In the genomic region with DNA sequence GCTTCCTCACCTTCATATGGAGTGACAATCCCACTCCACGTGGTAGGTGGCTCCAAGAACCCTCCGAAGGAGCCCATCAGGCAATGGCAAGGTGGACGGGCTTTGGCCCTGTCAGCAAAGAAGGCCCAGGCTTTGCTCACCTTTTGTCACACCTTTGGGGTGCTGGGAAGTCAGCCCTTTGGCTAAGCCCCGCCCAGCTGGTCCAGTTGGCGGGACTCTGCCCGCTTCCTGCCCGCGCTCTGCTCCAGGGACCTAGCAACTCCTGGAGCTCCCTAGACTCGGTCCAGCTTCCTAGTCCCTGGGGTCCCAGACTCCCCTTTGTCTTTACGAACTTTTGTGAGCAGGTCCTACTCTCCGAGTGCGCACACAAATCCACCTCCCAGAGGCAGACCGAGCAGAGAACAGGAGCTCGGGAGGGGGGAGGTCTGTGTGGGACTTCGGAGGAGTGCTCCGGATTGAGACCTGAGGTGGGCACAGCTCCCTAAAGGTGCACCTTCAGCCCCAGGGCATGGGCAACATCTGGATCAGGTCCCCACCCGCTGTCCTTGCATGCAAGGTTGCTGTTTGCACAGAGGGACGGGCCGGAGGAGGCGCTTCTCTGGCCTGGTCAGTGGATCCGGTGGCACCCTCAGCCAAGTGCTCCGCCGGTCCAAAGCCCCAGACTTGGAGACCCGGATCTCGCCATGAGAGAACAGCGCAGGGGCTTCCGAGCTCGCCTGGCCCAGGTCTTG, we compare ENCODE assay signal across 18 mouse cellular contexts. TPM values are rescaled to one million over a fixed set of nuclear protein-coding genes. Genes with fewer than 3 reads are reported as not detected.
DNase-seq lines count a peak whose midpoint lies in the region; ATAC-seq and TF ChIP-seq lines count a peak whose summit lies in the region.
"Had no signal": no experiment of that assay in that cellular context is flagged by ENCODE, and none has a peak within 500 bp of the region (broad histone marks: within the 10 kb centered on the region; RNA-seq: fewer than 3 reads in every experiment).

A gene (plus strand): TSS at position 681 of the 731 bp plus-strand sequence.

- H3K4me3 ChIP-seq in heart, embryonic 16.5 days (ENCODE audit: low read length): no peak within 1 kb of the TSS
- H3K4me3 ChIP-seq in ES-Bruce4 (ENCODE audit: low read depth, low read length): peak within 1 kb of the TSS; percentile 43
- H3K4me3 ChIP-seq in intestine, embryonic 14.5 days (ENCODE audit: low read depth, low read length): no peak within 1 kb of the TSS
- no peak within 1 kb of the TSS for H3K4me3 ChIP-seq in liver, embryonic 15.5 days (replicated peaks)
- H3K4me3 ChIP-seq: layer of hippocampus, adult 2 months; neural tube, embryonic 15.5 days had no signal

- no peaks in the 10 kb centered on the region for H3K36me3 ChIP-seq in heart, embryonic 16.5 days (ENCODE audit: control insufficient read depth, insufficient read depth)
- H3K36me3 ChIP-seq in ES-Bruce4 (ENCODE audit: control insufficient read depth, insufficient read depth, low read length, poor library complexity, severe bottlenecking): no peaks in the 10 kb centered on the region
- H3K36me3 ChIP-seq in intestine, embryonic 14.5 days (ENCODE audit: control insufficient read depth, insufficient read depth, low read length): no peaks in the 10 kb centered on the region
- no peaks in the 10 kb centered on the region for H3K36me3 ChIP-seq in liver, embryonic 15.5 days (replicated peaks)
- H3K36me3 ChIP-seq: neural tube, embryonic 15.5 days had no signal

- no peak for ATAC-seq in heart, embryonic 16.5 days (replicated peaks; ENCODE audit: extremely low read depth, insufficient read depth, low FRiP score)
- no peak for ATAC-seq in intestine, embryonic 14.5 days (replicated peaks; ENCODE audit: low FRiP score, low TSS enrichment, low read depth)
- no peak for ATAC-seq in liver, embryonic 15.5 days (ENCODE audit: insufficient read depth)
- ATAC-seq: Patski had no signal

- peaks cover 6% of the 10 kb centered on the region for H3K4me1 ChIP-seq in heart, embryonic 16.5 days (ENCODE audit: control insufficient read depth, insufficient read depth, low read length)
- peaks cover 13% of the 10 kb centered on the region for H3K4me1 ChIP-seq in ES-Bruce4 (ENCODE audit: control insufficient read depth, insufficient read depth, low read length)
- peaks cover 6% of the 10 kb centered on the region for H3K4me1 ChIP-seq in intestine, embryonic 14.5 days (replicated peaks; ENCODE audit: control insufficient read depth, insufficient read depth, low read length)
- peaks cover 20% of the 10 kb centered on the region for H3K4me1 ChIP-seq in liver, embryonic 15.5 days (replicated peaks)
- H3K4me1 ChIP-seq: neural tube, embryonic 15.5 days had no signal

- WGBS in heart, embryonic 16.5 days: 48% methylated on average over 28 of the region's 28 CpGs
- WGBS in intestine, embryonic 14.5 days: 49% methylated on average over 28 of the region's 28 CpGs
- WGBS in liver, embryonic 15.5 days (ENCODE audit: insufficient replicate concordance): 59% methylated on average over 28 of the region's 28 CpGs

- TF ChIP-seq EP300 in ES-Bruce4 (IDR thresholded peaks at IDR 0.05; ENCODE audit: insufficient read depth, low read depth, low read length): no peak

- TF ChIP-seq CTCF in ES-Bruce4 (IDR thresholded peaks at IDR 0.05; ENCODE audit: low read depth, low read length): no peak

- peak within 1 kb of the TSS; percentile 49 for H3K27ac ChIP-seq in heart, embryonic 16.5 days (ENCODE audit: low read length)
- H3K27ac ChIP-seq in ES-Bruce4 (ENCODE audit: insufficient read depth, low read length): peak within 1 kb of the TSS; percentile 52
- no peak within 1 kb of the TSS for H3K27ac ChIP-seq in intestine, embryonic 14.5 days (ENCODE audit: low read depth)
- no peak within 1 kb of the TSS for H3K27ac ChIP-seq in liver, embryonic 15.5 days (replicated peaks)
- H3K27ac ChIP-seq: layer of hippocampus, adult 2 months; neural tube, embryonic 15.5 days had no signal

- no peak for DNase-seq in heart, postnatal 4 days
- DNase-seq in intestine, embryonic 14.5 days (ENCODE audit: low spot score): no peak
- no peak for DNase-seq in right cerebral cortex, postnatal 25 days
- DNase-seq in cerebellum, postnatal 4 days (ENCODE audit: low spot score in 2 of 2): no peak
- no peak for DNase-seq in spleen, postnatal 14 days (ENCODE audit: low spot score in 2 of 2)
- DNase-seq: adrenal gland, adult 2 months; gastrocnemius, postnatal 25 days; lung, postnatal 4 days; thymus, postnatal 14 days had no signal

- H3K4me2 ChIP-seq in heart, embryonic 16.5 days (ENCODE audit: low read depth, low read length): no peak within 1 kb of the TSS
- no peak within 1 kb of the TSS for H3K4me2 ChIP-seq in intestine, embryonic 14.5 days (ENCODE audit: low read length)
- peak within 1 kb of the TSS; percentile 25 for H3K4me2 ChIP-seq in liver, embryonic 15.5 days
- H3K4me2 ChIP-seq: neural tube, embryonic 15.5 days had no signal

- H3K9me3 ChIP-seq in heart, embryonic 16.5 days (replicated peaks; ENCODE audit: control insufficient read depth, low read length): no peaks in the 10 kb centered on the region
- H3K9me3 ChIP-seq in ES-Bruce4 (replicated peaks; ENCODE audit: control insufficient read depth, insufficient read depth, low read length, poor library complexity, severe bottlenecking): no peaks in the 10 kb centered on the region
- H3K9me3 ChIP-seq in intestine, embryonic 14.5 days (ENCODE audit: control insufficient read depth, low read length): no peaks in the 10 kb centered on the region
- no peaks in the 10 kb centered on the region for H3K9me3 ChIP-seq in liver, embryonic 15.5 days (replicated peaks)
- H3K9me3 ChIP-seq: neural tube, embryonic 15.5 days had no signal

- peaks cover 8% of the 10 kb centered on the region for H3K27me3 ChIP-seq in heart, embryonic 16.5 days (ENCODE audit: control insufficient read depth, insufficient read depth, low read length)
- no peaks in the 10 kb centered on the region for H3K27me3 ChIP-seq in ES-Bruce4 (ENCODE audit: control insufficient read depth, insufficient read depth, low read length, poor library complexity, severe bottlenecking)
- peaks cover 4% of the 10 kb centered on the region for H3K27me3 ChIP-seq in intestine, embryonic 14.5 days (replicated peaks; ENCODE audit: control insufficient read depth, insufficient read depth, low read length)
- peaks cover 19% of the 10 kb centered on the region for H3K27me3 ChIP-seq in liver, embryonic 15.5 days
- H3K27me3 ChIP-seq: Patski had no signal

- no peak within 1 kb of the TSS for H3K9ac ChIP-seq in heart, embryonic 16.5 days (ENCODE audit: low read length)
- 0 out of 2 replicates have a peak within 1 kb of the TSS, but pooled peaks have one; percentile 4 for H3K9ac ChIP-seq in ES-Bruce4 (ENCODE audit: low read depth, poor library complexity, severe bottlenecking)
- H3K9ac ChIP-seq in intestine, embryonic 14.5 days (ENCODE audit: low read length): no peak within 1 kb of the TSS
- H3K9ac ChIP-seq in liver, embryonic 15.5 days: no peak within 1 kb of the TSS
- H3K9ac ChIP-seq: neural tube, embryonic 15.5 days had no signal

- no peak for TF ChIP-seq POLR2A in ES-Bruce4 (IDR thresholded peaks at IDR 0.05; ENCODE audit: insufficient read depth, low read length)

RNA-seq across cellular contexts. Expression of the gene that starts here (rescaled TPM):
- 0.37 and 0.91 TPM in 2 replicates for polyA plus RNA-seq in heart, embryonic 16.5 days (2015; fragmentation: Nextera tagmentation; extraction: Ambion mirVana)
- not detected for total RNA-seq in heart, postnatal 4 days (2021)
- 19.2 and 26.1 TPM in 2 replicates for polyA plus RNA-seq in ES-Bruce4 (2011; ENCODE audit: insufficient read depth, insufficient read length, low read depth, missing spikeins)
- polyA plus RNA-seq in intestine, embryonic 14.5 days (2014; fragmentation: Nextera tagmentation; extraction: Ambion mirVana): 8.9 and 11.4 TPM in 2 replicates
- 0.59 TPM in 1 of 2 replicates, not detected in the other for polyA plus RNA-seq in liver, embryonic 15.5 days (2015; fragmentation: Nextera tagmentation; extraction: Ambion mirVana)
- total RNA-seq: common myeloid progenitor, adult 5-6 weeks; gastrocnemius, postnatal 25 days; heart, postnatal 25 days had no signal
- polyA plus RNA-seq: C2C12 had no signal

Comparison
In these comparisons a context has a peak if more than half of its experiments do, and no peak if none do; other contexts are left out.
1. H3K27ac ChIP-seq: peak in heart, embryonic 16.5 days (single experiment) and ES-Bruce4 (single experiment); none in intestine, embryonic 14.5 days (single experiment) and liver, embryonic 15.5 days (single experiment).